In the genomic region with DNA sequence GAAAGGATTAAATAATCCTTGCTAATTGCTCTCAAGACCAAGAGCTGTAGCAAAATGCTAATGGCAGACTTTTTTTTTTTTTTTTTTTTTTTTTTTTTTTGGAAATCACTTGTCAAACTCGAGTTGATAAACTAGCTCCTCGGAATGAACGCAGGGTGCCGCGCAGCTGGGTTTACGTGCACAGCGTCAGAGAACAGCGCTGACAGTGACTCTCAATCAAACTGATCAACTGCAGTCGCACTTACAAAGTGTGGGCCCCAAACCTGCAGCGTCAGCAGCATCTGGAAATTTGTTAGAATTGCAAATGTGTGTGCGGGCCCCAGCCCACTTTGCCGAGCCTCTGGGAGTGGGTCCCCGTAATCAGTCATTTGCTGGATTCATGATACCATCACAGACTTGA, we compare ENCODE assay signal across 23 mouse cellular contexts.
A peak's percentile ranks its signal among the peaks of the same experiment; 100 is the strongest.
DNase-seq lines count a peak whose midpoint lies in the region; ATAC-seq lines count a peak whose summit lies in the region.
"Had no signal": no experiment of that assay in that cellular context is flagged by ENCODE, and none has a peak within 500 bp of the region (broad histone marks: within the 10 kb centered on the region; RNA-seq: fewer than 3 reads in every experiment).

No protein-coding gene starts in this region.

- H3K27me3 ChIP-seq in heart, embryonic 12.5 days (replicated peaks): no peaks in the 10 kb centered on the region
- no peaks in the 10 kb centered on the region for H3K27me3 ChIP-seq in hindbrain, embryonic 15.5 days
- H3K27me3 ChIP-seq in hindbrain, embryonic 12.5 days: no peaks in the 10 kb centered on the region
- H3K27me3 ChIP-seq: embryonic facial prominence, embryonic 13.5 days; intestine, embryonic 15.5 days; midbrain, embryonic 15.5 days had no signal

- H3K9me3 ChIP-seq in heart, embryonic 12.5 days (replicated peaks): no peaks in the 10 kb centered on the region
- no peaks in the 10 kb centered on the region for H3K9me3 ChIP-seq in hindbrain, embryonic 15.5 days
- no peaks in the 10 kb centered on the region for H3K9me3 ChIP-seq in hindbrain, embryonic 12.5 days (replicated peaks)
- H3K9me3 ChIP-seq: embryonic facial prominence, embryonic 13.5 days; intestine, embryonic 15.5 days; midbrain, embryonic 15.5 days had no signal

- H3K4me2 ChIP-seq in heart, embryonic 12.5 days: peak overlapping the region; percentile 22; the same call in 1 of the 2 replicates
- no peak overlapping the region for H3K4me2 ChIP-seq in hindbrain, embryonic 15.5 days
- no peak overlapping the region for H3K4me2 ChIP-seq in hindbrain, embryonic 12.5 days (replicated peaks)
- H3K4me2 ChIP-seq: embryonic facial prominence, embryonic 13.5 days; intestine, embryonic 15.5 days; liver, embryonic 11.5 days; midbrain, embryonic 15.5 days had no signal

- no peak for ATAC-seq in heart, embryonic 12.5 days (ENCODE audit: insufficient number of reproducible peaks, low FRiP score)
- peak; percentile 43; the same call in 1 of the 2 replicates for ATAC-seq in hindbrain, embryonic 15.5 days (ENCODE audit: low FRiP score, low read depth)
- no peak for ATAC-seq in hindbrain, embryonic 12.5 days (ENCODE audit: low FRiP score)
- ATAC-seq: intestine, embryonic 15.5 days; midbrain, embryonic 15.5 days; Patski had no signal

- no peak overlapping the region for H3K27ac ChIP-seq in heart, embryonic 12.5 days (ENCODE audit: poor library complexity, severe bottlenecking)
- H3K27ac ChIP-seq in hindbrain, embryonic 15.5 days (replicated peaks): 0 out of 2 replicates have a peak overlapping the region, but pooled peaks have one; percentile 11
- no peak overlapping the region for H3K27ac ChIP-seq in hindbrain, embryonic 12.5 days
- H3K27ac ChIP-seq: embryonic facial prominence, embryonic 13.5 days; intestine, embryonic 15.5 days; midbrain, embryonic 15.5 days; stomach, postnatal 0 days had no signal

- no peaks in the 10 kb centered on the region for H3K36me3 ChIP-seq in heart, embryonic 12.5 days
- no peaks in the 10 kb centered on the region for H3K36me3 ChIP-seq in hindbrain, embryonic 15.5 days
- H3K36me3 ChIP-seq in hindbrain, embryonic 12.5 days: no peaks in the 10 kb centered on the region
- H3K36me3 ChIP-seq: embryonic facial prominence, embryonic 13.5 days; intestine, embryonic 15.5 days; midbrain, embryonic 15.5 days had no signal

- peak; percentile 23 for DNase-seq in embryo, embryonic 10 days (ENCODE audit: low spot score)
- no peak for DNase-seq in embryo, embryonic 9.5 days (ENCODE audit: extremely low spot score)
- no peak for DNase-seq in heart, adult 18-20 months
- peak; percentile 22 for DNase-seq in mesoderm, embryonic 11.5 days (ENCODE audit: low read depth, low spot score)
- no peak for DNase-seq in thymus, postnatal 0 days (ENCODE audit: low spot score)
- DNase-seq: adrenal gland, adult 8-10 months; cerebellum, adult 9-11 months; gastrocnemius, postnatal 25 days; kidney, adult 9 months; kidney, postnatal 25 days; layer of hippocampus, adult 9-11 months; lung, adult 18-20 months; lung, postnatal 14 days; right cerebral cortex, adult 18-20 months had no signal

- H3K9ac ChIP-seq in heart, embryonic 12.5 days: no peak overlapping the region
- no peak overlapping the region for H3K9ac ChIP-seq in hindbrain, embryonic 15.5 days
- H3K9ac ChIP-seq in hindbrain, embryonic 12.5 days: no peak overlapping the region
- H3K9ac ChIP-seq: embryonic facial prominence, embryonic 13.5 days; intestine, embryonic 15.5 days; midbrain, embryonic 15.5 days had no signal

- no peak overlapping the region for H3K4me3 ChIP-seq in heart, embryonic 12.5 days
- H3K4me3 ChIP-seq in hindbrain, embryonic 15.5 days: no peak overlapping the region
- H3K4me3 ChIP-seq in hindbrain, embryonic 12.5 days: no peak overlapping the region
- H3K4me3 ChIP-seq: embryonic facial prominence, embryonic 13.5 days; intestine, embryonic 15.5 days; midbrain, embryonic 15.5 days had no signal

- H3K4me1 ChIP-seq in heart, embryonic 12.5 days (replicated peaks): no peaks in the 10 kb centered on the region; the same call in 1 of the 2 replicates
- H3K4me1 ChIP-seq in hindbrain, embryonic 15.5 days (replicated peaks): 0 out of 2 replicates have a peak, but pooled peaks cover 6% of the 10 kb centered on the region
- peaks cover 4% of the 10 kb centered on the region; the same call in 1 of the 2 replicates for H3K4me1 ChIP-seq in hindbrain, embryonic 12.5 days
- H3K4me1 ChIP-seq: embryonic facial prominence, embryonic 13.5 days; intestine, embryonic 15.5 days had no signal

- 35% methylated on average over 13 of the region's 13 CpGs for WGBS in heart, embryonic 12.5 days
- 40% methylated on average over 13 of the region's 13 CpGs for WGBS in hindbrain, embryonic 15.5 days
- 48% methylated on average over 13 of the region's 13 CpGs for WGBS in hindbrain, embryonic 12.5 days

Comparison
In these comparisons a context has a peak if more than half of its experiments do, and no peak if none do; other contexts are left out.
1. DNase-seq: peak in embryo, embryonic 10 days (single experiment) and mesoderm, embryonic 11.5 days (single experiment); none in embryo, embryonic 9.5 days (single experiment), heart, adult 18-20 months (0 of 2) and thymus, postnatal 0 days (single experiment).